Mouse (Mus musculus): ENCODE results near the gene Tcf20. TPM values are rescaled to one million over a fixed set of nuclear protein-coding genes. Genes with fewer than 3 reads are reported as not detected.

Gene Tcf20
- total RNA-seq, 1 experiment, result 143 TPM

DNA sequence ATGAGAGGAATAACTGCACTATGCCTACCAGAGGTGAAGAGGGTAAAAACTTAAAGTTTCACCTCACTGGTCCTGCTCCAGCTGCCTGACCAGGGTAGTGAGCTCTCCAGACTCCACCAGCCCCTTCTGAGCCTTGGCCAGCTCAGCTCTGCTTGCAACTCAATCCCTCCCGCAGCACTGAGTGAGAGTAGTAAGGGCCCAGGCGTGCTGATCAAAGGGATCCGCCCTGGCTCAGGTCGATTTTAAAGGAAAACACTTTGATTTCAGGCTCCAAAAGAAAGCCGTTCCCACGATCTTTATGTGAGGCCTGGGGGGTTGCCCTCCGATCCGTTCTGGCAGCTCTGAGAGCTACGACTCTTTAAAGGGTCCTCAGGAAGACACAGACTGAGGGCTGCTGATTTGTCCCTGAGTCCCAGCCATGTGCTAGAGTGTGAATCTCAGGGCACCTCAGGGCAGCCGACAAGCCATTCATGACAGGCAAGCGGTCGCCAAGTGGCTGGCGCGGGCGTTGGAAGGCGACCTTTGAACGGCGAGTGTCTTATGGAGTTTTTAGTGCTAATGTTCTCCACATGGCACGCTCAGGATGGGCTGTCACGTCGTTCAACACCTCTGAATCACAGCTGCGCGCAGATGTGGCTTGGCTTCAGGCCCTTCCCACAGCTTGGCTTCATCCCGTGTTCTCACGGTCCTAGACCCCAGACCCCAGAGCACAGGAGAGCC is 37.5 kb upstream of the Tcf20 start:
- in situ Hi-C loops (cut with MboI; ENCODE audit: low sequenced_read_pairs in 2 of 2, unreplicated experiment in 2 of 2), result no loop called here
- Histone ChIP-seq H3K36me3 (ENCODE audit: control insufficient read depth, insufficient read depth, low read length, poor library complexity, severe bottlenecking) (no peaks in the 10 kb centered on the region), H3K4me3 (ENCODE audit: insufficient read depth in 1 of 2, low read depth in 1 of 2, low read length in 2 of 2, poor library complexity in 1 of 2, severe bottlenecking in 1 of 2) (no peak overlapping the region), H3K4me1 (ENCODE audit: control insufficient read depth in 2 of 2, insufficient read depth in 2 of 2, low read length in 2 of 2, poor library complexity in 1 of 2) (peaks cover 0 to 2% of the 10 kb centered on the region in 2 experiments; a peak in 2 of 4 replicates), H3K9ac (ENCODE audit: insufficient read depth, low read depth, low read length, poor library complexity, severe bottlenecking) (no peak overlapping the region), H3K27ac (ENCODE audit: insufficient read depth, low read depth, low read length, poor library complexity, severe bottlenecking) (no peak overlapping the region), H3K9me3 (ENCODE audit: control insufficient read depth, insufficient read depth, low read depth, low read length) (no peaks in the 10 kb centered on the region)
- no peak for DNase-seq (ENCODE audit: low read depth, low spot score)
- TF ChIP-seq CHD2 (IDR thresholded peaks at IDR 0.05; ENCODE audit: low read depth, low read length) (no peak), ZC3H11A (IDR thresholded peaks at IDR 0.05; ENCODE audit: borderline replicate concordance, low read depth, low read length) (no peak), ZNF384 (IDR thresholded peaks at IDR 0.05; ENCODE audit: low read depth, low read length) (no peak), MAFK (IDR thresholded peaks at IDR 0.05; ENCODE audit: insufficient read depth, low read depth, low read length) (no peak), HCFC1 (IDR thresholded peaks at IDR 0.05; ENCODE audit: borderline replicate concordance, insufficient read depth, low read length) (no peak)

GRCm38 (mm10) chr15:83022947-83023346 is 35.3 kb upstream of the Tcf20 start:
- H3K4me1 ChIP-seq (ENCODE audit: control insufficient read depth in 2 of 2, insufficient read depth in 2 of 2, low read length in 2 of 2, poor library complexity in 1 of 2), result peaks cover 0 to 2% of the 10 kb centered on the region in 2 experiments; a peak in 2 of 4 replicates
- in situ Hi-C loops (cut with MboI; ENCODE audit: low sequenced_read_pairs in 2 of 2, unreplicated experiment in 2 of 2), result no loop called here
- no peaks in the 10 kb centered on the region for H3K36me3 ChIP-seq (ENCODE audit: control insufficient read depth, insufficient read depth, low read length, poor library complexity, severe bottlenecking)
- H3K27ac ChIP-seq (ENCODE audit: insufficient read depth, low read depth, low read length, poor library complexity, severe bottlenecking), result no peak overlapping the region
- H3K9ac ChIP-seq (ENCODE audit: insufficient read depth, low read depth, low read length, poor library complexity, severe bottlenecking), result no peak overlapping the region
- no peak for DNase-seq (ENCODE audit: low read depth, low spot score)
- no peak for TF ChIP-seq ZC3H11A (IDR thresholded peaks at IDR 0.05; ENCODE audit: borderline replicate concordance, low read depth, low read length)
- TF ChIP-seq HCFC1 (IDR thresholded peaks at IDR 0.05; ENCODE audit: borderline replicate concordance, insufficient read depth, low read length), result no peak
- no peak for TF ChIP-seq ZNF384 (IDR thresholded peaks at IDR 0.05; ENCODE audit: low read depth, low read length)
- no peak for TF ChIP-seq MAFK (IDR thresholded peaks at IDR 0.05; ENCODE audit: insufficient read depth, low read depth, low read length)
- TF ChIP-seq CHD2 (IDR thresholded peaks at IDR 0.05; ENCODE audit: low read depth, low read length), result no peak
- no peaks in the 10 kb centered on the region for H3K9me3 ChIP-seq (ENCODE audit: control insufficient read depth, insufficient read depth, low read depth, low read length)
- no peak overlapping the region for H3K4me3 ChIP-seq (ENCODE audit: insufficient read depth in 1 of 2, low read depth in 1 of 2, low read length in 2 of 2, poor library complexity in 1 of 2, severe bottlenecking in 1 of 2)

DNA sequence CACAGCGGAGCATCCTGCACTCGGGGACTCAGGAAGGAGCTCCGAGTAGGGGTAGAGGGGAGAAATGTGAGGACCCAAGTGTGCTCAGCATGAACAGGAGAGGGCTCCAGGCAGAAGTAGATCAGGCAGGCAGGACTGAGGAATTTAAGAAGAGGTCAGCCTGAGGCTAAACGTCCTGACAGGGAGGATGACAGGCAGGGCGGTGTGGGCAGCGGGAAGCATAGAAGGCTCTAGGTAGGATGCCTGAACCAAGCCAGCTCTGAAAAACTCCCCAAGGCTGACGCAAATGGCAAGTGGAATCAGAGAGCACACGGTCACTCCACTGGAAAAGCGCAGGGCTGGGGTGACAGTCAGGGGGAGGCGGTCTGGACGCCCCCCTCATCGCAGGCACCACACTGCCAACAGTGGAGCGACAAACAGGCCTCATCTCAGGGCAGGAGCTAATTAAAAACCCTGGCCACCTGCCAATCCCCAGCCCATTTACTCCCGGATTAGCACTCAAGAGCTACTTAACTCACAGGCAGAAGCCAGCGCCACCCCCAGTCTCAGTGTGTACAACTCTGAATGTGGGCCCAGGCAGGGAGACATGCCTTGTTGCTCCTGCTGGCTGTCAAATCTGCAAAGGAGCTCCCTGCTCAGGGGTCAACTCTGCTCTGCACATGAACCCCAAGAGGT is 23.5 kb upstream of the Tcf20 start:
- in situ Hi-C loops (cut with MboI; ENCODE audit: low sequenced_read_pairs in 2 of 2, unreplicated experiment in 2 of 2), result no loop called here

DNA sequence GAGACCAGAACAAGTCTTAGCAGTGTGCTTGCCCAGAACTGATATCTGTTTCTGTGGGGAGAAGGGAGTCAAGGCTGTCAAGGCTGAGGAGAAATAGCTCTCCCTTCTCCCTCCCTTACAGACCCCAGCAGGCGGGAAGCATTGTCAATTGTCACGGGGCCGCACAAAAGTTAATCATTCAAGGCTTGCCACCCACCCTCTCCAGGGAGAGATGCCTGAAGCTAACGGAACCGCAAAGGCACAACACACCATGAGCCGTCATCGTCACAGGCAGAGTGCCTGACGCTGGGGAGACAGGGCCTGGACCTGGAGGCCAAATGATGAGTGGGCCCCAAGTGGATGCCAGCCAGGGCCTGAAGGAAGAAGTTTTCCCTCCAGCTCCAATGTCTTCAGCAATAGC is 22.8 kb upstream of the Tcf20 start:
- Histone ChIP-seq H3K4me1 (ENCODE audit: control insufficient read depth in 2 of 2, insufficient read depth in 2 of 2, low read length in 2 of 2, poor library complexity in 1 of 2) (peaks cover 15 to 21% of the 10 kb centered on the region in 2 experiments), H3K9ac (ENCODE audit: insufficient read depth, low read depth, low read length, poor library complexity, severe bottlenecking) (no peak overlapping the region), H3K9me3 (ENCODE audit: control insufficient read depth, insufficient read depth, low read depth, low read length) (no peaks in the 10 kb centered on the region), H3K27ac (ENCODE audit: insufficient read depth, low read depth, low read length, poor library complexity, severe bottlenecking) (no peak overlapping the region), H3K4me3 (ENCODE audit: insufficient read depth in 1 of 2, low read depth in 1 of 2, low read length in 2 of 2, poor library complexity in 1 of 2, severe bottlenecking in 1 of 2) (no peak overlapping the region), H3K36me3 (ENCODE audit: control insufficient read depth, insufficient read depth, low read length, poor library complexity, severe bottlenecking) (no peaks in the 10 kb centered on the region)
- TF ChIP-seq ZC3H11A (IDR thresholded peaks at IDR 0.05; ENCODE audit: borderline replicate concordance, low read depth, low read length), result no peak
- TF ChIP-seq HCFC1 (IDR thresholded peaks at IDR 0.05; ENCODE audit: borderline replicate concordance, insufficient read depth, low read length), result no peak
- TF ChIP-seq ZNF384 (IDR thresholded peaks at IDR 0.05; ENCODE audit: low read depth, low read length), result no peak
- TF ChIP-seq CHD2 (IDR thresholded peaks at IDR 0.05; ENCODE audit: low read depth, low read length), result no peak
- no peak for TF ChIP-seq MAFK (IDR thresholded peaks at IDR 0.05; ENCODE audit: insufficient read depth, low read depth, low read length)
- in situ Hi-C loops (cut with MboI; ENCODE audit: low sequenced_read_pairs in 2 of 2, unreplicated experiment in 2 of 2), result no loop called here
- DNase-seq (ENCODE audit: low read depth, low spot score), result no peak

More for the DNA sequence above, 23.5 kb upstream of the Tcf20 start:
- TF ChIP-seq ZNF384 (IDR thresholded peaks at IDR 0.05; ENCODE audit: low read depth, low read length) (no peak), ZC3H11A (IDR thresholded peaks at IDR 0.05; ENCODE audit: borderline replicate concordance, low read depth, low read length) (no peak), MAFK (IDR thresholded peaks at IDR 0.05; ENCODE audit: insufficient read depth, low read depth, low read length) (no peak)
- peaks cover 15 to 21% of the 10 kb centered on the region in 2 experiments for H3K4me1 ChIP-seq (ENCODE audit: control insufficient read depth in 2 of 2, insufficient read depth in 2 of 2, low read length in 2 of 2, poor library complexity in 1 of 2)
- H3K36me3 ChIP-seq (ENCODE audit: control insufficient read depth, insufficient read depth, low read length, poor library complexity, severe bottlenecking), result no peaks in the 10 kb centered on the region
- H3K9ac ChIP-seq (ENCODE audit: insufficient read depth, low read depth, low read length, poor library complexity, severe bottlenecking), result no peak overlapping the region
- no peak overlapping the region for H3K4me3 ChIP-seq (ENCODE audit: insufficient read depth in 1 of 2, low read depth in 1 of 2, low read length in 2 of 2, poor library complexity in 1 of 2, severe bottlenecking in 1 of 2)
- no peak overlapping the region for H3K27ac ChIP-seq (ENCODE audit: insufficient read depth, low read depth, low read length, poor library complexity, severe bottlenecking)
- DNase-seq (ENCODE audit: low read depth, low spot score), result no peak
- H3K9me3 ChIP-seq (ENCODE audit: control insufficient read depth, insufficient read depth, low read depth, low read length), result no peaks in the 10 kb centered on the region
